Mouse (Mus musculus): Measurements from ENCODE around the gene Bcan. TPM values are rescaled to one million over a fixed set of nuclear protein-coding genes. Genes with fewer than 3 reads are reported as not detected.

The Bcan gene
- total RNA-seq, 1 experiment from 2014 or later, result 31.5 TPM

- DNase-seq, result no peak
Observed at GRCm38 (mm10) chr3:87945781-87946540, 54.1 kb downstream of the Bcan start.

- DNase-seq, result no peak
Observed at GRCm38 (mm10) chr3:87944838-87945600, 55.0 kb downstream of the Bcan start.

GRCm38 (mm10) chr3:87943586-87943985, 56.4 kb downstream of the Bcan start:
- no peak for DNase-seq

- no peak for DNase-seq
Observed at GRCm38 (mm10) chr3:87942471-87942870, 57.6 kb downstream of the Bcan start.

- no peak for DNase-seq
Observed at GRCm38 (mm10) chr3:87940611-87941010, 59.4 kb downstream of the Bcan start.

Other genes starting within 250 kb of the Bcan start
- 4.3 and 14.4 TPM in 2 replicates for gene Ntrk1, start 205.1 kb downstream of the Bcan start, total RNA-seq (2021)
- gene Insrr, start 203.3 kb downstream of the Bcan start, total RNA-seq (2021), result 0.70 and 2.2 TPM in 2 replicates
- gene Pear1, start 175.9 kb downstream of the Bcan start, total RNA-seq (2021), result 29.1 and 36.7 TPM in 2 replicates
- gene Sh2d2a, start 153.5 kb downstream of the Bcan start, total RNA-seq (2021), result 0.19 and 3.7 TPM in 2 replicates
- gene Prcc, start 114.6 kb downstream of the Bcan start, total RNA-seq (2021), result 50.0 and 50.4 TPM in 2 replicates
- gene Hdgf, start 93.9 kb downstream of the Bcan start, total RNA-seq (2021), result 169 and 171 TPM in 2 replicates
- 115 and 119 TPM in 2 replicates for gene Mrpl24, start 80.7 kb downstream of the Bcan start, total RNA-seq (2021)
- 22.9 and 23.4 TPM in 2 replicates for gene Isg20l2, start 69.9 kb downstream of the Bcan start, total RNA-seq (2021)
- 13.9 and 15.6 TPM in 2 replicates for gene Rrnad1, start 69.5 kb downstream of the Bcan start, total RNA-seq (2021)
- not detected in 2 replicates for gene Crabp2, start 51.6 kb downstream of the Bcan start, total RNA-seq (2021)
- gene Nes, start 29.2 kb downstream of the Bcan start, total RNA-seq (2021), result 14.5 and 23.0 TPM in 2 replicates
- not detected in 2 replicates for gene Hapln2, start 27.4 kb upstream of the Bcan start, total RNA-seq (2021)
- 15.7 and 22.5 TPM in 2 replicates for gene Gpatch4, start 42.9 kb upstream of the Bcan start, total RNA-seq (2021)
- 135 and 138 TPM in 2 replicates for gene Naxe, start 58.3 kb upstream of the Bcan start, total RNA-seq (2021)
- gene Ttc24, start 78.1 kb upstream of the Bcan start, total RNA-seq (2021), result not detected in 2 replicates
- gene Iqgap3, start 81.7 kb upstream of the Bcan start, total RNA-seq (2021), result 7.3 and 8.0 TPM in 2 replicates
- 92.9 and 98.4 TPM in 2 replicates for gene Mef2d, start 142.1 kb upstream of the Bcan start, total RNA-seq (2021)